Mouse (Mus musculus) bone marrow, adult 2 months (tissue): Measurements from ENCODE around the gene Comtd1.

Experiments
- CTCF ChIP-seq: fragments of 200-500 bp; IDR thresholded peaks from 2 replicates; pipeline ENCODE4 v1.5.1; 2011; ENCODE audit warnings: low read length, control low read depth; ENCODE audit not compliant: control insufficient read depth, insufficient read depth
- POLR2A ChIP-seq: fragments of 200-500 bp; IDR thresholded peaks from 2 replicates; pipeline ENCODE4 v1.6.1; 2011; ENCODE audit warnings: low read depth, mild to moderate bottlenecking, control low read depth, low read length, borderline replicate concordance; ENCODE audit not compliant: control insufficient read depth

- TF ChIP-seq CTCF (no peak), POLR2A (no peak)
Observed at GRCm38 (mm10) chr14:21813216-21813615, 35.6 kb downstream of the Comtd1 start.
